Mouse (Mus musculus) stomach, postnatal 0 days (tissue): ENCODE measurements around the gene Gimap8. TPM values are rescaled to one million over a fixed set of nuclear protein-coding genes. Genes with fewer than 3 reads are reported as not detected.

Experiments
- ATAC-seq: fragments of 200-750 bp; cut with Nextera tagmentation; 2 replicates; pipeline ENCODE4 v1.8.0; 2017; ENCODE audit not compliant: low FRiP score, low TSS enrichment
- DNase-seq: peaks from one replicate; pipeline ENCODE4 v3.0.0-alpha.2; 2016; ENCODE audit warnings: low spot score
- H3K27ac ChIP-seq: fragments of 300-500 bp; sonication (generic); replicated peaks from 2 replicates; pipeline ENCODE4 v1.5.1; 2014; ENCODE audit warnings: mild to moderate bottlenecking, control low read depth
- H3K27me3 ChIP-seq: fragments of 300-500 bp; sonication (generic); 2 replicates; pipeline ENCODE4 v1.6.1; 2014; ENCODE audit warnings: low read length; ENCODE audit not compliant: control insufficient read depth, insufficient read depth
- H3K36me3 ChIP-seq: fragments of 300-500 bp; sonication (generic); 2 replicates; pipeline ENCODE4 v1.6.1; 2014; ENCODE audit warnings: low read length, mixed read lengths; ENCODE audit not compliant: control insufficient read depth, insufficient read depth
- H3K4me1 ChIP-seq: fragments of 300-500 bp; sonication (generic); replicated peaks from 2 replicates; pipeline ENCODE4 v1.6.1; 2014; ENCODE audit warnings: antibody characterized with exemption; ENCODE audit not compliant: control insufficient read depth, insufficient read depth
- H3K4me2 ChIP-seq: fragments of 300-500 bp; sonication (generic); replicated peaks from 2 replicates; pipeline ENCODE4 v1.6.1; 2014; ENCODE audit warnings: low read depth, mild to moderate bottlenecking, control low read depth, moderate library complexity
- H3K4me3 ChIP-seq: fragments of 300-500 bp; sonication (generic); 2 replicates; pipeline ENCODE4 v1.5.1; 2014; ENCODE audit warnings: low read depth, low read length, control low read depth
- H3K9ac ChIP-seq: fragments of 300-500 bp; sonication (generic); 2 replicates; pipeline ENCODE4 v1.6.1; 2014; ENCODE audit warnings: mild to moderate bottlenecking, low read length, control low read depth, mixed read lengths
- H3K9me3 ChIP-seq: fragments of 300-500 bp; sonication (generic); 2 replicates; pipeline ENCODE4 v1.6.1; 2016; ENCODE audit warnings: low read length; ENCODE audit not compliant: control insufficient read depth
- CTCF ChIP-seq: IDR thresholded peaks from 2 replicates; pipeline ENCODE4 v1.5.1; 2016; ENCODE audit warnings: antibody characterized with exemption, low read depth, mild to moderate bottlenecking, moderate library complexity
- EP300 ChIP-seq: optimal IDR thresholded peaks from 2 replicates; pipeline ENCODE3; 2016; ENCODE audit warnings: antibody characterized with exemption
- WGBS: fragments of 180-500 bp; shearing (Covaris S2); extraction: QIAGEN DNeasy Blood & Tissue Kit; methylation state at CpG from one replicate; pipeline ENCODE4 v1.1.7; 2014; 5-methylcytosine and 5-hydroxymethylcytosine counted together
- polyA plus RNA-seq: library from polyadenylated mRNA; unstranded; fragments of >200 nt; fragmentation: Nextera tagmentation; extraction: Ambion mirVana; gene quantifications from 2 replicates; pipeline ENCODE4 v1.2.1, GENCODE M21; 2015

Gene Gimap8
- polyA plus RNA-seq, 1 experiment from 2014 or later = 0.74 TPM

- DNase-seq (no peak), ATAC-seq (no peak)
- no peaks in the 10 kb centered on the region for H3K27me3 ChIP-seq
- peak; percentile 82 for TF ChIP-seq CTCF
- TF ChIP-seq EP300 = no peak
- H3K4me1 ChIP-seq = no peaks in the 10 kb centered on the region
- H3K36me3 ChIP-seq = no peaks in the 10 kb centered on the region
- no peak overlapping the region for H3K4me3 ChIP-seq
- no peak overlapping the region for H3K9ac ChIP-seq
- H3K4me2 ChIP-seq = no peak overlapping the region
- no peaks in the 10 kb centered on the region for H3K9me3 ChIP-seq
- 17% methylated on average over 4 of the region's 4 CpGs for WGBS
- H3K27ac ChIP-seq = no peak overlapping the region
Measured at GRCm38 (mm10) chr6:48642764-48643292, 4.2 kb upstream of the Gimap8 start.

DNA sequence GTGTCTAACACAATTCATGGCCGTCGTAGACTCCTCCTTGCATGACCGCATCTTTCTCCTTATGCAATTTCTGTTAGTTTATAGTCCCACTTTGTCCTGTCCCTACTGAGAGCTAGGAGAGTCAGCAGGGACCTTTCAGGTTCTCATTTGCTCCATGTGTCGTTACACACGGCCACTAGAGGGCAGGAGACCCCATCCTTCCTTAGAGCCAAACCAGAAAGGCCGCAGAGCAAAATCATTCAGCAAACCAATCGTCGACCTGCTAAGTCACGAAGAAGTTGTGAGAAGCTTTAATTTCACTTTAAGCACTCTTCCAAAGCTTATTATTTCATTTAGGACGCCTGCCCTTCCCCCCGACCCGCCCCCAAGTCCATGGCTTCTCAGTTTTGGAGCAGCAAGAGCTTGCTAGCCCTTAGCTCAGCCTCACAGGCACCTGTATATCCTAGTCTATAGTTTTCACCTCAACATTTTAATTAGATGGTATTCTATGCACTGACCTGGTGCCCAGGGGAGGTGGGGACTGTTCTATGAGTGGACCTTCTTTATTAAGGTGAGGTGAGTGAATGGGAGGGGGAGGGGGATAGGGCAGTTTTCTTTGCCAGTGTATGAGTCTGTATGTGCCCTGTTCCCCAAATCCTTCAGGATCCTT lies 1.2 kb upstream of the Gimap8 start:
- H3K4me3 ChIP-seq = no peak overlapping the region
- H3K9me3 ChIP-seq = no peaks in the 10 kb centered on the region
- no peaks in the 10 kb centered on the region for H3K4me1 ChIP-seq
- 7% methylated on average over 12 of the region's 12 CpGs for WGBS
- H3K4me2 ChIP-seq = no peak overlapping the region
- TF ChIP-seq CTCF (peak; percentile 93), EP300 (no peak)
- H3K36me3 ChIP-seq = no peaks in the 10 kb centered on the region
- no peak overlapping the region for H3K27ac ChIP-seq
- H3K9ac ChIP-seq = no peak overlapping the region
- ATAC-seq (peak; percentile 59), DNase-seq (peak; percentile 75)
- H3K27me3 ChIP-seq = no peaks in the 10 kb centered on the region

GRCm38 (mm10) chr6:48646309-48646690 lies 734 bp upstream of the Gimap8 start:
- TF ChIP-seq EP300 (no peak), CTCF (no peak)
- no peaks in the 10 kb centered on the region for H3K36me3 ChIP-seq
- H3K4me3 ChIP-seq = no peak overlapping the region
- H3K9me3 ChIP-seq = no peaks in the 10 kb centered on the region
- H3K27me3 ChIP-seq = no peaks in the 10 kb centered on the region
- DNase-seq = no peak
- ATAC-seq = no peak
- H3K4me2 ChIP-seq = no peak overlapping the region
- H3K27ac ChIP-seq = no peak overlapping the region
- no peaks in the 10 kb centered on the region for H3K4me1 ChIP-seq
- WGBS = 69% methylated on average over 4 of the region's 4 CpGs
- H3K9ac ChIP-seq = no peak overlapping the region

DNA sequence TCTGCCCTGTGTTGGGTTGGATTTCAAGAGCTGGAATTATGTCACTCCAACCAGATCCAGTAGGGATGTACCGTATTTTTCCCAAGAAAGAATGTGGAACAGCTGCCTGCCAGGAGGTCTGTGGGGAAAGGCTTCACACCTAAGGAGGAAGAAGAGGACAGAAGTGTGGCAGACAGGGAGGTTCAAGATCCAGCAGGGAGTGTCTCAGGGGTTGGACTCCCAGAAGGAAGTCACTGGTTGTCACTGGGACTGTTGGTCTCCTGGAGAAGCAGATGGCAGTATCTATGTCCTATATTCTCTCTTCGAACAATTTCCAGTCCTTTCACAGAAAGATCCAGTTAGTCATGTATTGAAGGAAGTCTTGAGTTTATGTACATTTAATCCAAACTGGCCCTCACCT lies 577 bp downstream of the Gimap8 start:
- Histone ChIP-seq H3K9ac (no peak overlapping the region), H3K27me3 (no peaks in the 10 kb centered on the region), H3K4me2 (no peak overlapping the region), H3K4me3 (no peak overlapping the region), H3K4me1 (no peaks in the 10 kb centered on the region), H3K27ac (no peak overlapping the region), H3K36me3 (no peaks in the 10 kb centered on the region), H3K9me3 (no peaks in the 10 kb centered on the region)
- DNase-seq (no peak), ATAC-seq (no peak)
- TF ChIP-seq CTCF = no peak
- TF ChIP-seq EP300 = no peak
- 85% methylated on average over 2 of the region's 2 CpGs for WGBS

- ATAC-seq (no peak), DNase-seq (no peak)
- H3K4me1 ChIP-seq = no peaks in the 10 kb centered on the region
- H3K36me3 ChIP-seq = no peaks in the 10 kb centered on the region
- no peak for TF ChIP-seq CTCF
- no peak for TF ChIP-seq EP300
- H3K9me3 ChIP-seq = no peaks in the 10 kb centered on the region
- no peak overlapping the region for H3K9ac ChIP-seq
- H3K4me3 ChIP-seq = no peak overlapping the region
- no peak overlapping the region for H3K27ac ChIP-seq
- no peak overlapping the region for H3K4me2 ChIP-seq
- WGBS = 87% methylated on average over 4 of the region's 4 CpGs
- no peaks in the 10 kb centered on the region for H3K27me3 ChIP-seq
Measured at GRCm38 (mm10) chr6:48648779-48649178, 1.7 kb downstream of the Gimap8 start.

DNA sequence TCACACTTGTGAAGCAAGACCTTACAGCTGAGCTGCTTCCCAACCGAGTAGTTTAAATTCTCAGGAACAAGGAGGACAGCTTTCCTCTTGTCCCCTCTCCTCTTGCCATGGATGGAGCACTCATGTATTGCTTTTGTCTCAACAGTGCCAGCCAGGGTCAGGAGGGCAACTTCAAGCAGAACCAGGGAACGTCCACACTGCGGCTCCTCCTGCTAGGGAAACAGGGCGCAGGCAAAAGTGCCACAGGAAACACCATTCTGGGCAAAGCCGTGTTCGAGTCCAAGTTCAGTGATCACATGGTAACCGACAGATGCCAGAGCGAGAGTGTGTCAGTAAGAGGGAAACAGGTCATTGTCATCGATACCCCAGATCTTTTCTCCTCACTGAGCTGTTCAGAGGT lies 3.0 kb downstream of the Gimap8 start:
- H3K27me3 ChIP-seq = no peaks in the 10 kb centered on the region
- H3K4me1 ChIP-seq = no peaks in the 10 kb centered on the region
- H3K27ac ChIP-seq = no peak overlapping the region
- no peak overlapping the region for H3K9ac ChIP-seq
- DNase-seq = no peak
- ATAC-seq = no peak
- 92% methylated on average over 9 of the region's 9 CpGs for WGBS
- no peak overlapping the region for H3K4me2 ChIP-seq
- H3K4me3 ChIP-seq = no peak overlapping the region
- no peaks in the 10 kb centered on the region for H3K36me3 ChIP-seq
- no peaks in the 10 kb centered on the region for H3K9me3 ChIP-seq
- no peak for TF ChIP-seq EP300
- TF ChIP-seq CTCF = no peak
